Mouse (Mus musculus) gastrocnemius, adult 18-20 months (tissue): ENCODE measurements around the gene Ttll5. TPM values are rescaled to one million over a fixed set of nuclear protein-coding genes. Genes with fewer than 3 reads are reported as not detected.

Experiments
- DNase-seq: peaks from one replicate; pipeline ENCODE4 v3.0.0; 2021; ENCODE audit warnings: low spot score
- total RNA-seq, 2 experiments: library from RNA; stranded (reverse); gene quantifications; 2 replicates each; pipeline ENCODE4 v1.2.3; 2021

The Ttll5 gene
- total RNA-seq, 2 experiments from 2014 or later: 5.8 to 5.9 TPM

DNA sequence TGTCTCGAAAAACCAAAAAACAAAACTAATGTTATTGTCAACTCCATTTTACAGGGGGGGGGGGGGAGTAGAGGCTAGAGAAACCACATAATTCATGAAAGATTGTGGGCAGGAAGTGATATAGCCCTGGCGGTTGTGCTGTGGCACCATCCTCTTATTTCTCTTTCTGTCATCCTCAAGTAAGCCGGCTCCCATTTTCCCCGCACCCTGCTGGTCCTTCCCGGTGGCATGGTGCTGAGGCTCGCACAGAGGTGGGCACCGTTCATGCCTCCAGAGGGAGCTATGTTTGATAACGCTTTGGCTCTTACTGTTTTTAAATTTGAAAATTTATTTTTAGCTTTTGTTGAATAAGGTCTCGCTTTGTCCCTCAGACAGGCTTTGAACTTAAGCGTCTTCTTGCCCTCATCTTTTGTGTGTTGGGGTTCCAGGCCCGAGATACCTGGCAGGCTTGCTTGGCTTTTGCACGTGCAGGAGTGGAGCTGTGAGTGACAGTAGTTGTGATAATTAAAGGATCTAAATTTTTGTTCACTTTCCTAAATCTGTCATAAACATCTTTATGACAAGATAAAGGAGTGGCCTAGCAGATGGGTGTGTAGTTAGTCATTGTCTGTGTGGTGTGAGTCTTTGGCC lies 15.0 kb downstream of the Ttll5 start:
- DNase-seq: no peak

GRCm38 (mm10) chr12:85848164-85848958 lies 23.9 kb downstream of the Ttll5 start:
- peak; percentile 66 for DNase-seq

DNA sequence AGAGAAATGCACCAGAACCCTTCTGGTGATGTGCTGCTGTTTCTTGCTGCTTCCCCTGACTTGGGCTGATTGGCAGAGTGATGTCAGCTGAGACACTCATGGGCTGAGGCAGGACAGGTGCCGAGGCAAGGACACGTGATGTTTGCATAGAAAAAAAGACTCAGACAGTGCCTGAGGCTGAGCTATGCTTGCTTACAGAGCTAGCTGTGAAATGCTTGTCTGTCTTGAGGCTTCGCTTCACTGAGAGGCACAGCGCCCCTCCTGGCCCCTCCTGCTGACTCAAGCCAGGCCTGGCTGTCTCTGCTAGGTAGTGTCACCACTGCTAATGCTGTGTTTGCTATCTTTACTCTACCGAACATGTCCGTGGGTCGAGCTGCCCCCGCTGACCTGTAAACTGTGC lies 26.2 kb downstream of the Ttll5 start:
- DNase-seq: no peak

- DNase-seq: no peak
These were observed 29.4 kb downstream of the Ttll5 start for GRCm38 (mm10) chr12:85853836-85854235.

DNA sequence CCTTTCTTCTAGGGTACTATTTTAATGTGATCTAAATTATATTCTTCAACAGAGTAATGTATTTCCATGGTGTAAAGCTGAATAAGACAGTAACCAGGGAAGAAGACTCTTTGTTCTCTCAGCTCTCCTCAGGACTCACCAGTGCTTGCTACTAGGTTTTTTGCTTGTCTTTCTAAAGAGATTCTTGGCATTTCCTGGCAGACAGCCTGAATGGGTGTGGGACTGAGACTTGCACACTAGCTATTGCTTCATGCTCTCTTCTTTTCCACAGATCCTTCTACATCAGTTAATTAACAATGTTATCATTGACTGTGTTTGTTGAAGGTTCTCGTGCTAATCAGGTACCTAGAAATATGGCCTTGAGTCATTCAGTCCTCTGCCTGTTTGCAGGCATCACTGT lies 29.8 kb downstream of the Ttll5 start:
- DNase-seq: no peak

- no peak for DNase-seq
These were observed 32.8 kb downstream of the Ttll5 start for GRCm38 (mm10) chr12:85857300-85857699.

DNA sequence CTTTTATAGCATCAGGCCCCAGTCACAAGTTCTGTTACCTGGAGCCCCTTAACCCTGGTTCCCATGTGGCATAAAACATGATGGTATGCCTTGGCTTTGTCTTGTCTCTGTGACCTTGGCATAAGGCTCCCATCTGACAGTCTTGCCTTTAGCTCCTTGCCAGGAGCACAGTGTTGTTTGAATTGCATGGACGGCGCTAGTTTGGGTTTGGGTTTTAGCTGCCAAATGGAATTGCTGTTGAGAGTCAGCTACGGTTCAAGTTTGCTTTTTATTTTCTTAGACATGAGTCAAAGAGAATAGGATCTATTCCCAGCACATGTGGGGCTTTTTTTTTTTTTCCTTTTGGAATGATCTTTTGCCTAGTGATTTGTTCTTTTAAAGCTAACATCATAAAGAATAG lies 34.7 kb downstream of the Ttll5 start:
- DNase-seq: no peak

DNA sequence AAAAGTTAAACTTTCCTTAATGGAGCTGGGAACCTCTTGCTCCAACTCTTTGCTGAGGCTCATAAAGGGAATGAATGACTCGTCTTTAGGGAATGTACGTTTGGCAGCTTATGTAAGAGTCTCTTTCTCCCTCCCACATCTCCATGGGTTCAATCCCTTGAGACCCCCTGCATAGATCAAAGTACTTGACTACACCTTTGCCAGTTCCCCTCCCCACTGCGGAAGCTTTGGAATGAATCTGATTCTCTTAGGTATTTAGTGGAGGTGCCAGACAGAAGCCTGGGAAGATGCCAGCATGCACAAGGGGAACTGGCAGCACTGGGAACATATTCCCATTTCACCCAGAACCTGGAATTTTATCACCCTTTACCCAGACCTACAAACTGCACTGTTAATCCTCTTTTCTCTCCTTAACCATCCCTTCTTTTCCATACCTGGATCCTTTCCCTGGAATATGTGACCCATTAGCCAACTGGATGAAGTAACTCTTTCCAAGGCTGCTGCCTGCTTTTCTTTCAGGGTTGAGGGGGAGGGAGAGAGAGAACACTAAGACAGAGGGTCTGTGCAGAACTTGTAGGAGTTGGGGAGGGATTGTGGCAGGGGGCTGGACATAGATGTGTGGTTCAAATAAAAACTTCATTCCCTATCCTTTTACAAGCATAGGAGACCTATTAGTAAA lies 35.2 kb downstream of the Ttll5 start:
- peak; percentile 28 for DNase-seq

GRCm38 (mm10) chr12:85862514-85862913 lies 38.1 kb downstream of the Ttll5 start:
- peak; percentile 11 for DNase-seq

- DNase-seq: no peak
These were observed 41.1 kb downstream of the Ttll5 start for GRCm38 (mm10) chr12:85865526-85865925.

- DNase-seq: no peak
These were observed 42.2 kb downstream of the Ttll5 start for GRCm38 (mm10) chr12:85866624-85867023.

GRCm38 (mm10) chr12:85867125-85867524 lies 42.7 kb downstream of the Ttll5 start:
- no peak for DNase-seq

GRCm38 (mm10) chr12:85869423-85869822 lies 45.0 kb downstream of the Ttll5 start:
- DNase-seq: peak; percentile 82

- DNase-seq: peak; percentile 20
These were observed 55.3 kb downstream of the Ttll5 start for GRCm38 (mm10) chr12:85879631-85880314.

DNA sequence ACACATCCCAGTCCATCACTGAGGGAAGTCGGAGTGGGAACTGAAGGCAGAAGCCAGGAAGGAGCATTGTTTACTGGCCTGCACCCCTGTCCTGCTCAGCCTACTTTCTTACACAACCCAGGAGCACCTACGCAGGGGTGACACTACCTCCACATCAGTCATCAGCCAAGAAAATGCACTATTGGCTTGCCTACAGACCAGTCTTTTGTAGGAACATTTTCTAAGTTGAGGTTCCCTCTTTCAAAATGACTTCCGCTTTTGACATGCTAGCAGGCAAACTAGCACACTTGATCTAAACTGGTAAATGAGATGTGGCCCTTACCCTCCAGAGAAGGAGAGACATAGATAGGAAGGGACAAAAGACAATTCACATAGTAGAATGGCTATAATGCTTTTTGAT lies 60.6 kb downstream of the Ttll5 start:
- DNase-seq: no peak

- DNase-seq: no peak
These were observed 65.6 kb downstream of the Ttll5 start for GRCm38 (mm10) chr12:85890054-85890453.

- DNase-seq: no peak
These were observed 79.5 kb downstream of the Ttll5 start for GRCm38 (mm10) chr12:85903986-85904385.

DNA sequence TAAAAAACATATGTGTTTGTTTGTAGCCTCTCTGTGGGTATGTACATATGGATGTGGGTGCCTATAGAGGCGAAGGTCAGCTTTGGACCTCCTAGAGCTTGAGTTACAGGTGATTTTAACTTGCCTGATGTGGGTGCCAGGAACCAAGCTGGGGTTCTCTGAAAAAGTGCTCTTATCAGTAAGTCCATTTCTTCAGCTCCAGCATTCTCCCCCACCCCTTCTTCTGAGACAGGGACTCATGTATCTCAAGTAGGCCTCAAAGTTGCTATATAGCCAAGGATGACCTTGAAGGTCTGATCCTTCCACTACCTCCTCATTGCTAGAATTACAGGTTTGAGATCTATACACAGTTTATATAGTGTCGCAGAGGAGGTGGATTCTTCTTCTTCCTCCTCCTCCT lies 81.2 kb downstream of the Ttll5 start:
- no peak for DNase-seq

DNA sequence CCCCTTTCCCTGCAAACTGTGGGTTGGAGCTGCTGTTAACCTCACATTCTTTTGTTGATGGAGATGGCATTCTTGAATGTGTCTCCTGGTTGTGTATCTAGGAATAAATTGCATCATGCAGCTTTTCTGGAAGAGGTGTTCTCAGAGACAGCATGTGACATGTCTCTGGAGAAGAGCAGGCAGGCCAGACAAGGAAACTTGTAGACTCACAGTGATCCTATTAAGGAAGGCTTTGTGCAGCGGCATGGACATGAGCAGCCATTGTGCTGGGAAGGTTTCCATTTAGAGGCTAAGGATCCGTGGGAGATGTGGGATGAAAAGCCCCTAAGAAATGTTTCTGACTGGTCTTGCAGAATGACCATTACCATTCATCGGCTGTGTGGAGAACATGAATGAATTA lies 83.4 kb downstream of the Ttll5 start:
- DNase-seq: no peak

- DNase-seq: no peak
These were observed 86.4 kb downstream of the Ttll5 start for GRCm38 (mm10) chr12:85910811-85911210.

DNA sequence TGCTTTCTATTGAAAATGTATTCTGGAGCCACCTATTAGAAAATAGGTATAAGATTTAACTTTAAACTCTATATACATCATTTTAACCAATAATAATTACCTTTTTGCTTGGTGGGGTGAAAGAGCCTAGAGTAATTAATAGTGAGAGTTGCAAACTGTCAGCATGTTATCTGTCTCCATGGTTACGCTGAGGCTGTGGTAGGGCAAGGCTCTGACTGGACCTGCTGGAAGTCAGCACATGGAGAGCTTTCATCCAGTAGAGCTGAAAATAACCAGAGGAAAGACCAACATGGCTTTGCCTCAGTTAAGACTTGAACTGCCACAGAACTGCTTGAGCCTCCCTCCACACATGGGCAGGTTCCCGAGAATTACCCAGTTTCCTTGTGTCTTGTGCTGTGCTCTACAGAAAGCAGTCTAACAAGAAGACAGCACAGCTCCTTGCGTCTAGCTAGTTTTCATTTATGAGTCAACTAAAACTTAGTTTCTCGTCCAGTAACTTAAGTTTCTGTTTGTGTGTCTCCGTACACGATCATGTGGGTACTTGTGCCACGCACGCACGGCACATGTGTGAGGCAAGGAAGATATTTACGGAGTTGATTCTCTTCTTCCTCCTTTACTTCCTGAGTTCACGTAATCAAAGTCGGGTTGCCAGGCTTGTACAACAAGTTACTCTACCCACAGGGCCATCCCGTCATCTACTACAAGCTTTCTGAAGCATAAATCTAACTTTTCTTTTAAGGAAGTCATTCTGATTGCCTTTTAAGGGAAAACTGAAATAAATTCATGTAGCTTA lies 88.4 kb downstream of the Ttll5 start:
- no peak for DNase-seq
